Comparison of ENCODE assay signal across 8 mouse cellular contexts in the genomic region with DNA sequence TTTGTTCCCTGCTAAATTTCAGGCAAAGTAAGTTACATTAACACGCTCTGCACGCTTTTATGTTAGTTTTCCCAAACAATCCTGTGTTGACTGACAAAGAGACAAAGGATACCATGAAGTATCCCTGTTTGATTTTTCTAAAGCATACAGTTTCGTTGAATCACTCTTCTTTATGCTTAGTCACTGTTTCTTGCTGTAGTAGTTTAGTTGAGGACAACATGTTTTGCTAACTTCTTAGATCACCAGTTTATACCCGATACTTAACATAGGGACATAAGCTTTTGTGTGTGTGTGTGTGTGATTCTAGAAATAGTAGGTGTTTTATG. TPM values are rescaled to one million over a fixed set of nuclear protein-coding genes. Genes with fewer than 3 reads are reported as not detected.
DNase-seq lines count a peak whose midpoint lies in the region; ATAC-seq lines count a peak whose summit lies in the region.

No protein-coding gene starts in this region.

- H3K9me3 ChIP-seq in lung, embryonic 15.5 days, result no peaks in the 10 kb centered on the region
- H3K9me3 ChIP-seq in intestine, embryonic 16.5 days (ENCODE audit: control insufficient read depth, low read length), result no peaks in the 10 kb centered on the region
- no peaks in the 10 kb centered on the region for H3K9me3 ChIP-seq in neural tube, embryonic 15.5 days (replicated peaks)

- intact Hi-C loops in left cerebral cortex, postnatal 25 days (cut with DNase I), result loop anchor here (5.0 kb wide), 1 partner anchor 70 kb away; no protein-coding TSS in a partner anchor

- H3K36me3 ChIP-seq in lung, embryonic 15.5 days, result no peaks in the 10 kb centered on the region
- H3K36me3 ChIP-seq in intestine, embryonic 16.5 days (ENCODE audit: control insufficient read depth, insufficient read depth, low read length), result no peaks in the 10 kb centered on the region
- no peaks in the 10 kb centered on the region for H3K36me3 ChIP-seq in neural tube, embryonic 15.5 days

- peak overlapping the region; percentile 96 for H3K4me2 ChIP-seq in lung, embryonic 15.5 days
- peak overlapping the region; percentile 61 for H3K4me2 ChIP-seq in intestine, embryonic 16.5 days (ENCODE audit: low read depth, low read length)
- H3K4me2 ChIP-seq in neural tube, embryonic 15.5 days, result peak overlapping the region; percentile 81

- peaks cover 5% of the 10 kb centered on the region for H3K4me1 ChIP-seq in lung, embryonic 15.5 days
- H3K4me1 ChIP-seq in intestine, embryonic 16.5 days (ENCODE audit: control insufficient read depth, insufficient read depth, low read length), result peaks cover 7% of the 10 kb centered on the region; the same call in 1 of the 2 replicates
- H3K4me1 ChIP-seq in neural tube, embryonic 15.5 days, result peaks cover 13% of the 10 kb centered on the region

- no peak for ATAC-seq in lung, embryonic 15.5 days (ENCODE audit: borderline replicate concordance, extremely low read depth, low FRiP score, low TSS enrichment)
- no peak for ATAC-seq in intestine, embryonic 16.5 days
- no peak for ATAC-seq in neural tube, embryonic 15.5 days (ENCODE audit: low FRiP score)

- peak overlapping the region; percentile 96 for H3K4me3 ChIP-seq in lung, embryonic 15.5 days
- H3K4me3 ChIP-seq in intestine, embryonic 16.5 days (ENCODE audit: low read length), result peak overlapping the region; percentile 96
- peak overlapping the region; percentile 97 for H3K4me3 ChIP-seq in neural tube, embryonic 15.5 days (replicated peaks)

- under 1% methylated on average over 4 of the region's 4 CpGs for WGBS in lung, embryonic 15.5 days
- WGBS in intestine, embryonic 16.5 days, result 2% methylated on average over 4 of the region's 4 CpGs
- under 1% methylated on average over 4 of the region's 4 CpGs for WGBS in neural tube, embryonic 15.5 days

- no peaks in the 10 kb centered on the region for H3K27me3 ChIP-seq in lung, embryonic 15.5 days
- H3K27me3 ChIP-seq in intestine, embryonic 16.5 days (replicated peaks; ENCODE audit: control insufficient read depth, insufficient read depth, low read length), result no peaks in the 10 kb centered on the region
- H3K27me3 ChIP-seq in neural tube, embryonic 15.5 days (replicated peaks), result no peaks in the 10 kb centered on the region

- no peak for DNase-seq in lung, postnatal 14 days
- DNase-seq in embryo, embryonic 11 days, result peak; percentile 35
- DNase-seq in adrenal gland, postnatal 25 days, result no peak
- DNase-seq in left cerebral cortex, postnatal 25 days (ENCODE audit: low spot score in 2 of 2), result no peak
- no peak for DNase-seq in adrenal gland, adult 2 months

- peak overlapping the region; percentile 98 for H3K27ac ChIP-seq in lung, embryonic 15.5 days
- no peak overlapping the region for H3K27ac ChIP-seq in intestine, embryonic 16.5 days (ENCODE audit: low read length)
- 0 out of 2 replicates have a peak overlapping the region, but pooled peaks have one; percentile 98 for H3K27ac ChIP-seq in neural tube, embryonic 15.5 days (replicated peaks)

- H3K9ac ChIP-seq in lung, embryonic 15.5 days, result peak overlapping the region; percentile 97
- peak overlapping the region; percentile 98 for H3K9ac ChIP-seq in intestine, embryonic 16.5 days (ENCODE audit: low read depth, low read length)
- H3K9ac ChIP-seq in neural tube, embryonic 15.5 days (replicated peaks), result peak overlapping the region; percentile 86

RNA-seq across cellular contexts. Expression of a gene that starts 1.1 kb away (rescaled TPM):
- polyA plus RNA-seq in lung, embryonic 15.5 days (2015; fragmentation: Nextera tagmentation; extraction: Ambion mirVana), result 33.9 and 36.1 TPM in 2 replicates
- 20.2 and 21.2 TPM in 2 replicates for polyA plus RNA-seq in intestine, embryonic 16.5 days (2015; fragmentation: Nextera tagmentation; extraction: Ambion mirVana)
- 16.9 and 18.3 TPM in 2 replicates for polyA plus RNA-seq in neural tube, embryonic 15.5 days (2015; fragmentation: Nextera tagmentation; extraction: Ambion mirVana)
- total RNA-seq in adrenal gland, postnatal 25 days (2021), result 23.3 and 26.2 TPM in 2 replicates
- 1 to 10 TPM; 8.6 to 9.9 TPM for total RNA-seq in left cerebral cortex, postnatal 25 days (2021)
- 10 to 100 TPM; 21.9 to 25.2 TPM for total RNA-seq in adrenal gland, adult 2 months (2021)
- polyA plus RNA-seq in adrenal gland, adult 2 months (2012; rRNA removed), result 1.2 and 1.4 TPM in 2 replicates
